Mouse (Mus musculus): ENCODE results near the gene Usp6nl.

Usp6nl gene

GRCm38 (mm10) chr2:6322376-6322901 lies at the start of gene Usp6nl:
TSS of gene Usp6nl (plus strand) at chr2:6322667.
- DNase-seq (ENCODE audit: extremely low read depth, insufficient read length, low spot score) = peak; percentile 67

DNA sequence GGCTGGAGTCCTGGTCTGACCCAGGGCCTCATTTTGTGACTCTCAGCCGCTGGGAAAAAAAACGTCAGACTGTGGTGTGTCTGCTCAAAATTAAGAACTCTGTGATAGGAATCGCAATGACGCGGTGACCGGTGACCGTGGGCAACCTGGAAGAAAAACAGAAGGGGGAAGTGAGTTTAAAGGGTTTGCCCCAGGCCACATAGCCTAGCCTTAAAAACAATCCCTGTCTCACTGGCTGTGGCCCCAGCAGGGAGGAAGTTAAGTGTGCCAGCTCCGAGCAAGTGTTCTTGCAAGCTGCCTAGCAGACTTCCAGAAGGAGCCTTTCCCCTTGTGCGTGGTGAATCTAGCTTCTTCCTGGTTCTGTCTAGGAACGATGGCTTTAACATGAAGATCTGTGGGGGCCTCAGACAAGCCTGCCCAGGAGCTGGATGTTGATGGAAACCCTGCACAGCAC lies 49.0 kb upstream of the Usp6nl start:
- DNase-seq (ENCODE audit: extremely low read depth, insufficient read length, low spot score) = no peak

DNA sequence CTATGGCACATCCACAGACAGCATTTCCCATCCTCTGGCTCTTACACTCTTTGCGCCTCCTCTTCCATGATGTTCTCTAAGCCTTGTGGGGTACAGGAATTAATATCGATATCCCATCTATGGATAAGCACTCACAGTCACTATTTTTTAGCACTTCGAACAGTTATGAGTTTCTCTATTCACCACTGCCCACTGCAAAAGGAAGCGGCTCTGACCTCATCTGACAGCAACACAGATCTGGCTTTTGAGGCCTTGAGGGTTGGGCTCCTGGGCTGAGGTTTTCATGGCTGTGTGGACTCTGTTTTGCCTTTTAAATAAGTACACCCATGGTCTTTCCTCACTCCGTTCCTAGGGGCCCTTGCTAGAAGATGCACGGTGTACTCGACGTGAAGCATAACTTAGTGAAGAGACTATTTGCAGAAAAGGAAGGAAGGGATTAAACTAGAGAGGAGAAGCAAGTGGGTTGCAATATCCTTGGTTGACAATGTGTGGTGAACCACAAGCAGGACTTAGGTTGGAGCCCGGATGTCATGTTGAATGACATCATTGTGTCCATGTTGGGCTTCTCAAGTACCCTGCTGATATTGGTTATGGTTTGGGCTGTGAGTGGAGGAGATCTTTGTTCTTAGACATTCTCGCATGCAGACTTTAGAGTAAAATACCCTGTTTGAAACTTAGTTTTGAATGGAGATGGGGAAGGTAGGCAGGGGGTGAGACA lies 43.5 kb upstream of the Usp6nl start:
- no peak for DNase-seq (ENCODE audit: extremely low read depth, insufficient read length, low spot score)

- DNase-seq (ENCODE audit: extremely low read depth, insufficient read length, low spot score) = no peak
These were observed 42.7 kb upstream of the Usp6nl start for GRCm38 (mm10) chr2:6279614-6280301.

DNA sequence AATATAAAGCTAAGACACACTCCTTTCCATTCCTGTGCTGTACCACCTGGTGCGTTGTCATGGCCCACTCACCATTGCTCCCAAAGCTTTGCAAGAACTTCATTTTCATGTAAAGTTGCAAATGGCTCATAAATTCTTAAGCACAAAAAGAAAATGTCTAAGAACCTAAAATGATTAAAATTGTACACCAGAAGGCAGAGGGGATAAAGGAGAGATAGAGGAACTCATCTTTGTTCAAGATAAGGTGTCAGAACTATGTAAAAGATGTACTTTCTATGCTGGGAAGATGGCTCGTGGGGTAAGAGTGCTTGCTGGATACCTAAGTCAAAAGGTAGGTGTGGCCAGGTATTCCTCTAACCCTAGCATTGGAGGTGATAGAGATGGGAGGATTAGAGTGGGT lies 38.9 kb upstream of the Usp6nl start:
- no peak for DNase-seq (ENCODE audit: extremely low read depth, insufficient read length, low spot score)

DNA sequence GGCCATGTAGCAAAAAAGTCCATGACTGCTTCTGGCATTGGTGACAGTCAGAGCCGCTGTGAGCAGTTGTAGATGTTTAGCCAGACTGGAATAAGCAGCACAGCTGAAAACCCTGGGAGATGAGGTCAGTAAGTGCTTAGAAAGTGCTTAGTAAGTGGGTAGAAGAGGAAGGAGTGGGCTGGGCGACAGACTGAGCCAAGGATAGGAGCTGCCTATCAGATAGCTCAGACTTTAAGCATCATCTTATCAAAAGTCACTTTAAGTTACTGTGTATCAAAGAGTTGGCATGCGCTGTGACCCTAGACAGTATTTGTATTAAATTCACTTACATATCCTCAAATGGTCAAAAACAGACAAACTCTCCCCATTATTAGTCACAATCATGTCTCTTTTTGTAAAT lies 37.7 kb upstream of the Usp6nl start:
- no peak for DNase-seq (ENCODE audit: extremely low read depth, insufficient read length, low spot score)

DNA sequence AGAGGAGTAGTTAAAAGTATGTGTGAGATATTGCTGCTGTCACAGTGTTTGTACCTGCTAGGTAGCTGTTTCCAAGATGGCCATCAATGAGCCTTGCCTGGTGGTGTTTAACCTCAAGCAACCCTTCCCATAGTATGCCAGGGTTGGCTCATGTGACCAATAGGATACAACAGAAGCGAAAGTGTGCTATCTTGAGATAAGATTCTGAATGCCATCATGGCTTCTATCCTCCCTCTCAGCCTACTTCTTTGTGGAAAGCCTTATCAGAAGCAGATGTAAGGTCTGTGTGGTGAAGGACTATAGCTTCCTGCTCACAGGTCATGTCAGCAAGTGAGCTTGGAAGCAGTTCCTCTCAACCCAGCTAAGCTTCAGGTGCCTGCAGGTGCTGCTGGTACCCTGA lies 36.7 kb upstream of the Usp6nl start:
- DNase-seq (ENCODE audit: extremely low read depth, insufficient read length, low spot score) = no peak

DNA sequence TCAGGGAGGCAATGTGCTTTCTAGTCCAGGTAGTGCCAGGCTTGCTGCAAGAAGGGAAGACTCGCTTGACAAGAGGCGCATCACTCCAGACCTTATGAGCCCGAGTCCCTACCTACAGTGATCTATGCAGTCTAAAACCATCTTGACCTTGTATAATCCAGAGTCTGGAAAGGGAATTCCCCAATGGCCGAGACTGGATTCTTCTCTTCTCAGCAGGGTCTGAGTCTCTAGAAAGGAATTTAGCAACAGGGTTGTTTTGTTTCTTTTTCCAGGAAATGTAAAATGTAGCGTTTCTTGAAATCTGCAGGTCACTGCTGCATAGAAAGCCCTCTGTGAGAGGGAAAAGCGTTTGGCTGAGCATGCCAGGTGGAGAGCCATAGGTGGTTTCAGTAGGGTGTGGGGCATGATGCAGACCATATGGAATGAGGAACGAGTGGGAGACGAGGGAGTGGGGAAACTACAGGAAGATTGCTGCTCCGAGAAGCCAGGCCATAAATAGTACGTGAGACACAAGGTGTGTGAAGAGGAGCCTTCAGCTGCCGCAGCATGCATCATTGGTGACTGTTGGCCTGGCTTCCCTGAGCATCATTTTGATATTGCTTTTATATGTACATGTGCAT lies 28.5 kb upstream of the Usp6nl start:
- no peak for DNase-seq (ENCODE audit: extremely low read depth, insufficient read length, low spot score)

- no peak for DNase-seq (ENCODE audit: extremely low read depth, insufficient read length, low spot score)
These were observed 27.4 kb upstream of the Usp6nl start for GRCm38 (mm10) chr2:6294993-6295628.

DNA sequence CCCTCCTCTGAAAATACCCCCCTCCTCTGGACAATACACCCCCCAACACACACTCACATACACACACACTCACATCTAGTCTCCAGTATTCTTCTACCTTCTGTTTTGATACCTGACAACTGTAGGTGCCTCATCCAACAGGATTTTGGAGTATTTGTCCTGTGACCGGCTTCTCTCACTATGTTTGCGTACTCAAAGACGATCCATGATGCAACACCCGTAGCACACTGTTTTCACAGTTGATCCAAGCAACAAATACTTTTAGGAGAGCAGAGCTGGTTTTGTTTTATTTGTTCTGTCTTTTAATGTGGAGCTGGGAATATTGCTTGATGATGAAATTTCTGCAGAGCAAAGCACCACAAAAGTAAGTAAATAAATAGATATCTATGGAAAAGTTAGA lies 17.7 kb upstream of the Usp6nl start:
- no peak for DNase-seq (ENCODE audit: extremely low read depth, insufficient read length, low spot score)

GRCm38 (mm10) chr2:6306861-6307260 lies 15.6 kb upstream of the Usp6nl start:
- no peak for DNase-seq (ENCODE audit: extremely low read depth, insufficient read length, low spot score)

DNA sequence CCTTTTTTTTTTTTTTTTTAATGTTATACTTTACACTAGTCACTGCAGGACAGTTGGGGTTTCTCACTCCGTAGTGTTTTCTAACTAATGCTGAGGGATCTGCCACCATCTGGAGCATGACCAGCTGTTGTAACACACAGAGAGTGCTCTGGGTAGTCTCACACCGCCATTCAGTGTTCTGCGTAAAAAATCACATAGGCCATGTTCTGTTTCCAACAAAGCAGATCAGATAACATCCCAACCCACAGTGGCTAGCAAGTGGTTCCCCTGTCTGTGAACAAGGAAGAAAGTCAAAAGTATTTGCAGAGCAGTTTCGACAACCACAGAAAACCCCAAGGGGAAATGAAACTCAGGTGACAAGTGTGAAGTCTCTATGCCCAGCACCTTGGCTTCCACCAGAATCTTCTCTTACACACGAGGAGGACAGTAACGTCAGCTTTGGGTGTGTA lies 13.1 kb upstream of the Usp6nl start:
- no peak for DNase-seq (ENCODE audit: extremely low read depth, insufficient read length, low spot score)

GRCm38 (mm10) chr2:6312764-6313163 lies 9.7 kb upstream of the Usp6nl start:
- DNase-seq (ENCODE audit: extremely low read depth, insufficient read length, low spot score) = no peak

DNA sequence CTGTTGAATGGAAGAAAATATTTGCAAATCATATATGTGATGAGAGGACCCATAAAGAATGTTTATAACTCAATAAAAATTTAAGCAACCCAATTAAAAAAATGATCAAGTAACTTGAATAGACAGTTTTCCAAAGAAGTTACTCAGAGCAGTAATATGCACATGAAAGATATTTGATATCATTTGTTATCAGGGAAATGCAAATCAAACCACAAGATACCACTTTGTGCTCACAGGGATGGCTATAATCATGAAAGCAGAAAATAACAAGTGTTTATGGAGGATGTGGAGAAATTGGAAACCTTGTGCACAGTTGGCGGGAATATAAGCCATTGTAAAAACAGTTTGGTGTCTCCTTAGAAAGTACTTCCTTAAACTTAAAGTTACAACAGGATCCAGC lies 8.7 kb upstream of the Usp6nl start:
- no peak for DNase-seq (ENCODE audit: extremely low read depth, insufficient read length, low spot score)

DNA sequence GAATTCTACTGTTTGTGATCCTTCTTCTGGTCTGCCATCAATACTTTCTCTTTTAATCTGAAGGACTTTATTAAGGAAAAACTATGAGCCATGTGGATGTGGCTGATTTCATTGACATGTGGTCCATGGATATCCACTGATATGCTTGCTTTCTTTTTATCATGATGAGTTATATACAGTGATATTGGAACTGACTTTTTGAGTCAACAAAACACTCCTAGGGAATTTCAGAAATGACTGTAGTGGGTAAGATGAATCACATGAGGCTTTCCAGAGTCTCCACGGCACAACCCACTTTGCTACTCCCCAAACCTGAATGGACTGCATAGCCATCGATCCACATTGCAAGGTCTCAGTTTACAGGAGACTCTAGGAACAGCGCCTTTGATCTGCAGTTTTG lies 2.3 kb upstream of the Usp6nl start:
- DNase-seq (ENCODE audit: extremely low read depth, insufficient read length, low spot score) = no peak

- no peak for DNase-seq (ENCODE audit: extremely low read depth, insufficient read length, low spot score)
These were observed 595 bp upstream of the Usp6nl start for GRCm38 (mm10) chr2:6321769-6322375.

- peak; percentile 70 for DNase-seq (ENCODE audit: extremely low read depth, insufficient read length, low spot score)
These were observed 563 bp downstream of the Usp6nl start for GRCm38 (mm10) chr2:6322938-6323521.

- DNase-seq (ENCODE audit: extremely low read depth, insufficient read length, low spot score) = no peak
These were observed 3.2 kb downstream of the Usp6nl start for GRCm38 (mm10) chr2:6325646-6326045.

DNA sequence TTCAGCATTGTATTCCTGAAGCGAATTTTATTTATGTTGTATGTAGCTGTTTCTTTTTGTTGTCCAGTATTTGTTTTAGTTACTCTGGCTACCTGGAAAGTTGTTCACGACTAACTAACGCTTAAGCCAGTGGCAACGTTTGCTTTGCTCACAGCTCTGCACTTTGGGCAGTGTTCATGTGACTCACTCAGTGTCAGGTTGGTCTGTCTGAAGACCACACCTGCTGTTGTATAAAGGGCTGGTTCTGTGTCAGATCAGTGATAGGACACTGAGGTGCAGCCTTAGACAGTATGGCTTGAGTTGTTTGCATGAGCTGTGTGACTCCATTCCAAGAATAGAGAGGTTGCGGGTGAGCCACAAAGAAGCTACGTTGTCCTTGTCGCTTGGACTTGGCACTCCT lies 6.5 kb downstream of the Usp6nl start:
- no peak for DNase-seq (ENCODE audit: extremely low read depth, insufficient read length, low spot score)

DNA sequence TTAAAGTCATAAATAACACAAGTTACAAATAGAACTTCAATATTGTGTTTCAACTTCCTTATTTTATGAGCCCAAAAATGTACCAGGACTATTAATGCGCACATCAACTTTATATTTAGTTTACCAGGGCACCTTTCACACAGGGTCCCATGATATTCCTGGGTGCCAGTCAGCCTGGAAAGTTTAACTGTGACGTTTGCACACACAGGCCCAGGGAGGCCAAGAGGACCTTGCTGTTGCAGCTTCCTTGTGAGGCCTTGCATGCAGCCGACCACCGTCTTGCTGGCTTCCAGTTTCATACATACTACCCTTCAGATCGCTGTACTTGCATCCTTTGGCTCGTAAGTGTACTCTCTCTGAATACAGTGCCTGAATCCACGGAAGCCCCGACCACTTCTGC lies 8.3 kb downstream of the Usp6nl start:
- no peak for DNase-seq (ENCODE audit: extremely low read depth, insufficient read length, low spot score)
